Mouse (Mus musculus) gastrocnemius, adult 18-20 months (tissue): ENCODE measurements around the gene Tdrd7. TPM values are rescaled to one million over a fixed set of nuclear protein-coding genes. Genes with fewer than 3 reads are reported as not detected.
A peak's percentile ranks its signal among the peaks of the same experiment; 100 is the strongest.

ENCODE experiments used
- DNase-seq: peaks from one replicate; pipeline ENCODE4 v3.0.0; 2021; ENCODE audit warnings: low spot score
- total RNA-seq, 2 experiments: library from RNA; stranded (reverse); gene quantifications; 2 replicates each; pipeline ENCODE4 v1.2.3; 2021

The Tdrd7 gene
- total RNA-seq, 2 experiments from 2014 or later: 7.3 to 9.7 TPM

DNA sequence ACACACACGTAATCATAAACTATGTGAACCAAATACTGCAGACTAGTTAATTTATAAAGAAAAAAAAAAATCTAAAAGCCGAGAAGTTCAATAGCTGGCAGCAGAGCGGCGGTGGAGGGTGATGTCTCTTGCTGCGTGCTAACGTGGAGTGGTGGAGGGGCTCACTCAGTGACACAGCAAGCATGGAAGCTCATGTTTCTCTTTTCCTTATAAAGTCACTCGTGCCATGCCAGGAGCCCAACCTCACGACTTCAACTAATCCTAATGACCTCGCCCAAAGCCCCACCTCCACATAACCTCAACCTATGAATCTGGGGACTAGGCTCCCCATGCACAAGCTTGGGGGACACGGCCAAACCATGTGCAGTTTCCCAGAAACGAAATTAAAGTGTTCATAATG is 117.4 kb downstream of the Tdrd7 start:
- DNase-seq: peak; percentile 31

Other genes with a start within 250 kb of the Tdrd7 start
- under 1 TPM; 0.50 to 0.64 TPM for gene Aldh1b1, start 166.3 kb upstream of the Tdrd7 start, total RNA-seq
- gene Igfbpl1, start 138.4 kb upstream of the Tdrd7 start, total RNA-seq: not detected
- gene Stra6l, start 116.7 kb upstream of the Tdrd7 start, total RNA-seq: not detected
- not detected for gene Ccdc180, start 75.0 kb upstream of the Tdrd7 start, total RNA-seq
- gene Tmod1, start 73.6 kb downstream of the Tdrd7 start, total RNA-seq: 100 to 1,000 TPM; 163 to 194 TPM
- 10 to 100 TPM; 13.1 to 16.1 TPM for gene Ncbp1, start 173.3 kb downstream of the Tdrd7 start, total RNA-seq
- gene Tstd2, start 173.4 kb downstream of the Tdrd7 start, total RNA-seq: 10 to 100 TPM in 1 of 2 experiments, 1 to 10 TPM in 1; 9.6 to 10.2 TPM
- 1 to 10 TPM; 5.8 to 6.7 TPM for gene Xpa, start 231.0 kb downstream of the Tdrd7 start, total RNA-seq